8 mouse cellular contexts compared by ENCODE assay signal in genomic region chr2:180967010-180967763, GRCm38 (mm10). TPM values are rescaled to one million over a fixed set of nuclear protein-coding genes. Genes with fewer than 3 reads are reported as not detected.
DNase-seq lines count a peak whose midpoint lies in the region; ATAC-seq and TF ChIP-seq lines count a peak whose summit lies in the region.

Arfgap1 (plus strand) TSS chr2:180967225.

- no peaks in the 10 kb centered on the region for H3K9me3 ChIP-seq in E14TG2a.4 (ENCODE audit: low read length)
- H3K9me3 ChIP-seq in forebrain, embryonic 13.5 days (replicated peaks) = no peaks in the 10 kb centered on the region
- H3K9me3 ChIP-seq in liver, postnatal 0 days (ENCODE audit: low read length) = no peaks in the 10 kb centered on the region
- H3K9me3 ChIP-seq in neural tube, embryonic 14.5 days (ENCODE audit: control insufficient read depth, low read length) = no peaks in the 10 kb centered on the region

- peak; percentile 88 for ATAC-seq in cerebellum, adult (ENCODE audit: insufficient number of reproducible peaks, low FRiP score, low TSS enrichment)
- peak; percentile 88 for ATAC-seq in forebrain, embryonic 13.5 days
- peak; percentile 94 for ATAC-seq in liver, postnatal 0 days
- ATAC-seq in neural tube, embryonic 14.5 days (ENCODE audit: low read depth) = peak; percentile 93

- WGBS in forebrain, embryonic 13.5 days = under 1% methylated on average over 56 of the region's 57 CpGs
- WGBS in large intestine, adult 2 months = under 1% methylated on average over 57 of the region's 57 CpGs
- WGBS in liver, postnatal 0 days (ENCODE audit: insufficient replicate concordance) = under 1% methylated on average over 56 of the region's 57 CpGs
- WGBS in neural tube, embryonic 14.5 days = under 1% methylated on average over 56 of the region's 57 CpGs

- TF ChIP-seq EP300 in liver, postnatal 0 days (IDR thresholded peaks at IDR 0.05; ENCODE audit: low read depth) = no peak

- peak within 1 kb of the TSS; percentile 87 for H3K27ac ChIP-seq in forebrain, embryonic 13.5 days
- H3K27ac ChIP-seq in liver, postnatal 0 days (ENCODE audit: low read depth) = peak within 1 kb of the TSS; percentile 84
- H3K27ac ChIP-seq in neural tube, embryonic 14.5 days (ENCODE audit: low read depth, low read length) = peak within 1 kb of the TSS; percentile 84

- intact Hi-C loops in heart, postnatal 10 days (cut with DNase I) = no loop called here

- peak; percentile 95 to 96 for DNase-seq in heart, postnatal 10 days
- peak; percentile 73 for DNase-seq in large intestine, adult 2 months (ENCODE audit: low read depth, low spot score)
- DNase-seq in liver, postnatal 0 days = peak; percentile 92
- peak; percentile 95 for DNase-seq in testis, postnatal 10 days (ENCODE audit: low spot score)

- H3K4me1 ChIP-seq in E14TG2a.4 (replicated peaks; ENCODE audit: low read depth, low read length) = peaks cover 31% of the 10 kb centered on the region
- peaks cover 29% of the 10 kb centered on the region for H3K4me1 ChIP-seq in forebrain, embryonic 13.5 days
- peaks cover 18% of the 10 kb centered on the region for H3K4me1 ChIP-seq in liver, postnatal 0 days (ENCODE audit: insufficient read depth)
- peaks cover 9% of the 10 kb centered on the region for H3K4me1 ChIP-seq in neural tube, embryonic 14.5 days (ENCODE audit: control insufficient read depth, insufficient read depth, low read length)

- H3K4me2 ChIP-seq in forebrain, embryonic 13.5 days = peak within 1 kb of the TSS; percentile 99
- H3K4me2 ChIP-seq in liver, postnatal 0 days (ENCODE audit: low read depth, low read length) = peak within 1 kb of the TSS; percentile 83
- peak within 1 kb of the TSS; percentile 95 for H3K4me2 ChIP-seq in neural tube, embryonic 14.5 days (ENCODE audit: low read depth, low read length)

- H3K9ac ChIP-seq in forebrain, embryonic 13.5 days = peak within 1 kb of the TSS; percentile 97
- H3K9ac ChIP-seq in liver, postnatal 0 days (replicated peaks) = peak within 1 kb of the TSS; percentile 94
- H3K9ac ChIP-seq in neural tube, embryonic 14.5 days (replicated peaks; ENCODE audit: low read depth, low read length) = peak within 1 kb of the TSS; percentile 80

- TF ChIP-seq CTCF in E14TG2a.4 (conservative IDR thresholded peaks at IDR 0.05; ENCODE audit: low read length) = no peak
- TF ChIP-seq CTCF in liver, postnatal 0 days (IDR thresholded peaks at IDR 0.05; ENCODE audit: low read depth) = no peak

- peaks cover 36% of the 10 kb centered on the region for H3K36me3 ChIP-seq in E14TG2a.4 (ENCODE audit: insufficient read depth, low read length)
- peaks cover 30% of the 10 kb centered on the region for H3K36me3 ChIP-seq in forebrain, embryonic 13.5 days (ENCODE audit: poor library complexity, severe bottlenecking)
- H3K36me3 ChIP-seq in liver, postnatal 0 days (replicated peaks; ENCODE audit: insufficient read depth, low read length) = peaks cover 19% of the 10 kb centered on the region
- H3K36me3 ChIP-seq in neural tube, embryonic 14.5 days (ENCODE audit: control insufficient read depth, insufficient read depth, low read length) = peaks cover 17% of the 10 kb centered on the region

- no peaks in the 10 kb centered on the region for H3K27me3 ChIP-seq in E14TG2a.4 (ENCODE audit: insufficient read depth, low read length)
- 0 out of 2 replicates have a peak, but pooled peaks cover 2% of the 10 kb centered on the region for H3K27me3 ChIP-seq in forebrain, embryonic 13.5 days
- H3K27me3 ChIP-seq in liver, postnatal 0 days (ENCODE audit: insufficient read depth, low read length) = no peaks in the 10 kb centered on the region
- H3K27me3 ChIP-seq in neural tube, embryonic 14.5 days (ENCODE audit: control insufficient read depth, insufficient read depth, low read length) = no peaks in the 10 kb centered on the region

- H3K4me3 ChIP-seq in E14TG2a.4 (replicated peaks; ENCODE audit: low read length) = peak within 1 kb of the TSS; percentile 95
- peak within 1 kb of the TSS; percentile 96 for H3K4me3 ChIP-seq in forebrain, embryonic 13.5 days
- H3K4me3 ChIP-seq in liver, postnatal 0 days (ENCODE audit: low read depth, low read length) = peak within 1 kb of the TSS; percentile 78
- peak within 1 kb of the TSS; percentile 59 for H3K4me3 ChIP-seq in neural tube, embryonic 14.5 days (ENCODE audit: low read depth, low read length)

RNA-seq across cellular contexts. Expression of gene Arfgap1, which starts in this region (rescaled TPM):
- polyA plus RNA-seq in forebrain, embryonic 13.5 days (2015; fragmentation: Nextera tagmentation; extraction: Ambion mirVana) = 83.0 and 91.1 TPM in 2 replicates
- total RNA-seq in heart, postnatal 10 days (2021) = 10 to 100 TPM; 47.2 to 50.5 TPM
- polyA plus RNA-seq in large intestine, adult 2 months (2012; rRNA removed) = 41.1 and 48.9 TPM in 2 replicates
- 17.7 and 18.8 TPM in 2 replicates for polyA plus RNA-seq in liver, postnatal 0 days (2015; fragmentation: Nextera tagmentation; extraction: Ambion mirVana)
- polyA plus RNA-seq in neural tube, embryonic 14.5 days (2014; fragmentation: Nextera tagmentation; extraction: Ambion mirVana) = 87.0 and 95.2 TPM in 2 replicates

Comparison
In these comparisons a context has a peak if more than half of its experiments do, and no peak if none do; other contexts are left out.
1. Peak in every context shown above with its lines: DNase-seq, ATAC-seq, H3K4me3 ChIP-seq and H3K27ac ChIP-seq.